Mouse (Mus musculus) NIH3T3 (cell line): ENCODE results near the gene Cd274.
A peak's percentile ranks its signal among the peaks of the same experiment; 100 is the strongest.

ENCODE experiments used
- DNase-seq: peaks from one replicate; pipeline ENCODE4 v3.0.0-alpha.2; 2012; ENCODE audit warnings: low read depth

Gene Cd274

DNA sequence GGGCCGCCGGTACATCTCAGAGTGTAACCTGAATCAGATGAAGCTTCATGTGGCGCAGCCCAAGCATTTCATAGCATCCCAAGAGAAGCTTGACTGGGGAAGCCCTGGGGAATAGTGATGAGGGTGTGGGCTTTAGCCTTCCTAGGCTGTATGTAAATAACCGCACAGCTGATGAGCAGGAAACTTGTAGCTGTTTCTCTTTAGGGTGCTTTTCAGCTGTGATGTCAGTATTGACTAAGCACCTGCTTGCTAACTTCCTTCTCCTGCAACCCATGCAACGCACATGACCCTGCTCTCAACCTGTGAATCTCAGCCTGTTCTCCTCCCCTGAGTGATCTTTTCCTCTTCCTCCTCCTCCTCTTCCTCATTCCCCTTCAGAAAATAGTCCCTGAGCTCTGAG is 3.2 kb upstream of the Cd274 start:
- no peak for DNase-seq

DNA sequence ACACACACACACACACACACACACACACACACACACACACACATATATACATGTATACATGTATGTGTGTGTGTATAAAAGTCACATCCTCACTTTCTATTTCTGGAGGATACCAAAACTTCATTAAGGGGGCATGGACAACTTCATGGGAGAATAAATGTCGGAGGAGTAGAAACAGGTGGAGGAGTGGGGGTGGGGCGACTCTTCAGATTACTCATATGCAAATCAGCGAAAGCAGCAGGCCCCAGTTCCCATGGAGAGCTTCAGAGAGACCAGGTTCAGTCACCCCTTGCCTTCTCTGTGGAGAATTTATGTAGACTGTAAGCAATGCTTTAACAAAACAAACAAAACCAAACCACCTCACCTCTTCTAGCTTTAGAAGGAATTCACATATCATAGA is 2.1 kb upstream of the Cd274 start:
- no peak for DNase-seq

DNA sequence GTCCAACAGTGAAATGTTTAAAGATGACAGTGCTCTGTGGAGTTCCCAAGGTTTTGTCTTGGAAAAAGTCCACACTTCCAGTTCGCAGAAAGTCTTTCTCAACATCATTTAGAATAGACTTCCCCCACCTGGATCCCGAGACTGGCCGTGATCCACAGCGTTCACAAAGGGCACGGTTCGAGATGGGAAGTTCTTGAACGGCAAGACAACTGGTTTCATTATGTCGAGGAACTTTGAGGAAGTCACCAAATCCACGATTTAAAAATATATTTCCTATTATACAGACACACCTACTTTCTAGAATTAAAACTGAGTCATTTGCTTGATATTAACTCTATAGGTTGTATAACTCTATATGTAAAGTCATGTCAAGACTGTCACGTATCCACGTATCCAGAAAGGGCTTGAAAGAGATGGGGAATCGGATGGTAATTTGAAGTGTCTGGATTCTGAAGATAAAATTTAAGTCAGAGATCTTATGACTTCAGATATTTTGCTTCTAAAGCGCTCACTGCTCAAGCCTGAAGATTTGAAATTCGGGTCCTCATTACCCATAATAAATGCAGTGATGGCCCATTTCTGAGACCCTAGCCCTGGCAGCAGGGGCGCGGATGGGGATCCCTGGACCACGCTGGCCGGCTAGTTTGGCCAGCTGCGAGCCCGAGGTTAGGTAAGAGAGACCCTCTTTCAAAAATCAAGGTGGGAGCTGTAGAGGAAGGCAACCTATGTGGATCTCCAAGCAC is 858 bp upstream of the Cd274 start:
- DNase-seq = no peak

DNA sequence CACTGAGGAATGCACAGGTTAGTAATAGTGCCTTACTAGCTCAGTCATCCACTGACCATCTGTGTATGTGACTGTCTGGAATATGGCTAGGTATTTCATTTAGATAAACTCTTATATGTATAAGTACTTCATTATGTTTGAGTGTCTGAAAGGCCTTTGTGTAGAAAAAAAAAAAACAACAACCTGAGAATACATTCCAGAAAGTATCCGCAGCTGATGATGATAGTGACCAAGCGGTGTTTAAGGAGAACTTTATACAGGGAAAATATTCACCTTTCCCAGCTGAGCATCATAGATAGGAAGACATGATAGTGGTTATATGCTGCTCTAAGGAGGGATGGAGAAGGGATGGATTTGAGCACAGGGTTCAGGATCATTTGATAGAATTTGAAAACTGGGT is 786 bp downstream of the Cd274 start:
- DNase-seq = no peak

DNA sequence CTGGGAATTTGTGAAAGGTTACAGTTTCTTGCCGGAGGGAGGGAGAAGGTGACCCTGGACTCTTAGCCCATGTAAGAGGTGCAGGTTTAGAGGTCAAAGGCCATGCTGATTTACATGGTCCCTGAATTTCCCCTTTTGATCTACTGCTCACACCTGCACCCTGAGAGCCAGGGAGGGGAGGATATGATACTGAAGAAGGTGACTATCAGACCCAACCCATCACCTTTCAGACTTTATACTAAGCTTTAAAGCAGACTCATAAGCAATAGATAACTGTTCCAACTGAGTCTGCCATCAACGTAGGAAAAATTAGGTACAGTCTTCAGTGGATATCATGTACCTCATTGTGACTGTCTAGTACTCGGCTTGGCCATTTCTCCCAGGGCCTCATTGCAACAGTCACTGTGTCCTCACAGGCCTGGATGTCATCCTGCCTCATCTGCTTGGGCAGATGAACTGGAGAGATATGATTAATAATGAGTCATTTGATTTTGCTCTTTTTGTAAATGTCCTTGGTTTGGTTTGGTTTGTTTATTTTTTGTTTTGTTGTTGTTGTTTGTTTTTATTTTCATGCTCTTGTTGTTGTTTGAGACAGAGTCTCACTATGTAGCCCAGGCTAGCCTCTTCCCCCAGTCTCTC is 1.5 kb downstream of the Cd274 start:
- DNase-seq = no peak

DNA sequence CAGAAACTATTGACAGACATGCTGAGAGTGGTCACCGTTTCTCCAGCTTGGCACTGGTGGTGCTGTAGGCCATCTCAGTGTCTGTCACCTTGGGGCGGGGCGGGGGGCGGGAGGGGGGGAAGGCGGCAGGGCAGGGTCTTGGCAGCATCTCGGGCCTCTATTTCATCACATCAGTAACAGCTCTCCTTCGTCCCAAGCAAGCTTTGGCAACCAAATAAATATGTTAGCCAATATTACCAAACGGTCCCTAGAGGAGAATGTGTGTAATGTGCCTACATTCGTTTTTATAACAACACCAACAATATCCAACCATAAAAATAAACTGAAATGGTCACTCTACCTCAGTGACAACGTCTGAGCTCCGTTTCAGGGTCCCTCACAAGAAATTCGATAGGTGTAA is 2.9 kb downstream of the Cd274 start:
- no peak for DNase-seq

DNA sequence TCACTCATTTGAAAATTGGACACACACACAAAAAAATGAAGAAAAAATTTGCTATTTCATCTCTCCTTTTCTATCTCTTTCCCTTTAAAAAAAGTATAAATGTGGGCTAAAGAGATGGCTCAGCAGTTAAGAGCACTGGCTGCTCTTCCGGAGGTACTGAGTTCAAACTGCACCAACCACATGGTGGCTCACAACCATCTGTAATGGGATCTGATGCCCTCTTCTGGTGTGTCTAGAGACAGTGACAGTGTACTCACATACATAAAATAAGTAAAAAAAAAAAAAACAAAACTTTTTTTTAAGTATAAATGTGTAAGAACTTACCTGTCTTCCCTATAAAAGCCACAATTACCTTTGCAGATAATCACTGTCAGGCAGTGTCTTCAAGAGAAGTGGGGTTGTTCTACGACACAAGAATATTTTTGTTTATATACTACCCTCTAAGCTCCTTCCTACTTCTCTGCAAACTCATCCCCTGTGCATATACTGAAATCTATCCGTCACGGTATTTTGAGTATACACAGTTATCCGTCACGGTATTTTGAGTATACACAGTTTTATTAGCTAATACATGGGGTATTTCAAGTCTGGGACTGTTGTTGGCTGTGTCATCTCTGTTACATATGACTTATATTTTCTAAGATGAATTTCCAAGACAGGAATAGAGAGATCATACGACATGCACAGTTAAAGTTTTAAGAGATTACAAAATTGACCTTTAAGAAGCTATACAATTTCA is 3.5 kb downstream of the Cd274 start:
- no peak for DNase-seq

DNA sequence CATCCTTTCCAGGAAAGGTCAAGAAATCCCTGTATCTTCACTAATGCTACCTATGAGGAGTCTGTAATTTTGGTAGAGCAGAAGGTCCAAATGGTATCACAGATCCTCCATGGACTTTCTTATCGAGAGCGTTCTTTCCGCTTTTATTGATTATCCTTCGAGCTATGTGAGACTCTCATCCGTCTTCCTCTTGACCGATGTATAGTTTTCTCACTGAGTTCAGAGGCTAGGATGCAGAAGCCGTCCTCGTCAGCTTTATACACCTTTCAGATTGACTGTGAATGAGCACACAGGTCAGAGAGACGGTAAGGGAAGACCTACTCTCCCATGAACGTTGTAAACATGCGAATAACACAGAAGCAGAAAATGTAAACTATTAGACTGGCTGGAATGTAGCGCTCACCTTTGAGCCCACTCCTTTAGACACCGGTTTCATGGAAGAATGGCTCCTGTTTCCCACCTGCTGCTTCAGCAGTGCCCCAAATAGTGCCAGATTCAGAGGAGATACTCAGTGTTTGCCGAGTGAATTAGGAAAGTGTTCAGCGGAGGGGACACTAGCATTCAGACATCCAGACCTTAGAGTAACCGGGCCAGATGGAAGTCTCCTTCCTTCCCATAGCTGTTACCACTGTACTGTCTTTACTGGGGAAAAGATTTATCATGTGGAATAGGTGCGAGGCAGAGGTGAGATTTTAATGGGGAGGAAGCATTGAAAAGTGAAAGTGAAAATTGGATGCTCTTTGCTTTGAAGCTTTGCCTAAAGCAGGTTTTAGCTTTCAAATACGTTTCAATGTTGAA is 4.2 kb downstream of the Cd274 start:
- no peak for DNase-seq

DNA sequence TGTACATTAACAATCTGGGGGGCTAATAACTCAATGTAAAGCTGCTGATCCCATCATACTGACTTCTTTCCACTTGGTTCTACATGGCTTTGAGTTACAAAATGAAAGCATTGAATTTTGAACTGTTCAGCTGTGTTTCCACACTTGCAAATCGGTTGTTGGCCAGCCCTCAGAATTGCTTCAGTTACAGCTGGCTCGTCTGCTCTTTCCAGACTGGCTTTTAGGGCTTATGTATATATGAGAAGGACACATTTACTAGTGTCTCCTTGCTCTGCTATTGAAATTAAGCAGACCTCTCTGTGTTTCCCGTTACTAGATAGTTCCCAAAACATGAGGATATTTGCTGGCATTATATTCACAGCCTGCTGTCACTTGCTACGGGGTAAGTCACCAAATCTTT is 4.9 kb downstream of the Cd274 start:
- DNase-seq = peak; percentile 56

DNA sequence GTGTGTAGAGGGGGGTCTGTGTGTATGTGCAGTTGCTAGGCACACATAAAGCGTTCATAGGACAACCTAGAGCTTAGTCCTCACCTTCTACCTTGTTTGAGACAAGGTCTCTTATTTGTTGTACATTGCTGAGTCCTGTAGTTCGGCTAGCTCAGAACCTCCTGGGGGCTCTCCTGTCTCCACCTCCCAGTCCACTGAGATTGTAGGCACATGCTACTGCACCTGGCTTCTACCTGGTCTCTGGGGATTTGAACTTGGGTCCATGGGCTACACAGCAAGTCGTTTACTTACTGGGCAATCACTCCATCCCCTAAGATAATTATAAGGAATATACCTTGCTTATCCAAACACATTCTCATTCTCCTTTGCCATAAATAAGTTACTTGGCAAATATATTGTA is 5.4 kb downstream of the Cd274 start:
- DNase-seq = no peak

DNA sequence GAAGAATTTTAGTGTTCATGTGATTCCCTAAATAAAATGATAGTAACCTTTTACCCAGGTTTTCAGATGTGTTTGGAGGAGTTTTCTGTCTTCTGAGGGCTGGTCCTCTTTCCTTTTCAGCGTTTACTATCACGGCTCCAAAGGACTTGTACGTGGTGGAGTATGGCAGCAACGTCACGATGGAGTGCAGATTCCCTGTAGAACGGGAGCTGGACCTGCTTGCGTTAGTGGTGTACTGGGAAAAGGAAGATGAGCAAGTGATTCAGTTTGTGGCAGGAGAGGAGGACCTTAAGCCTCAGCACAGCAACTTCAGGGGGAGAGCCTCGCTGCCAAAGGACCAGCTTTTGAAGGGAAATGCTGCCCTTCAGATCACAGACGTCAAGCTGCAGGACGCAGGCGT is 6.2 kb downstream of the Cd274 start:
- DNase-seq = no peak

DNA sequence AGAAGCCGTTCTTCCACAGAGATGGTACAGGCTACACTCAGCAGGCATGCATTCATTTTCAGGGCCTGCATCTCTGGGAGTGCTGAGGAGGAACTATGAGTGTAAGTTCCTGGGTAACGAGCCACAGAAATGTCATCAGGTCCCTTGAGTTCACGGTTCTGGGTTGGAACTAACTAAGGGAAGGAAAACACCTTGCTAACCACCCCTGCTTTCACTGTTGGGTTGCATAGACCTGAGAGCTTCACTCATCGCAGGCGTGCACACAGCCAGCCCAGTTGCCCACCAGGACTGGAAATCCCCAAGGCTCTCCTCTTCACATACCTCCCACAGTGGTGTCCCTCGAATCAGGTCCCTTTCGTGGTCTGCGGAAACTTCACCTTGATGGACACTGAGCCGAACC is 7.7 kb downstream of the Cd274 start:
- DNase-seq = no peak

DNA sequence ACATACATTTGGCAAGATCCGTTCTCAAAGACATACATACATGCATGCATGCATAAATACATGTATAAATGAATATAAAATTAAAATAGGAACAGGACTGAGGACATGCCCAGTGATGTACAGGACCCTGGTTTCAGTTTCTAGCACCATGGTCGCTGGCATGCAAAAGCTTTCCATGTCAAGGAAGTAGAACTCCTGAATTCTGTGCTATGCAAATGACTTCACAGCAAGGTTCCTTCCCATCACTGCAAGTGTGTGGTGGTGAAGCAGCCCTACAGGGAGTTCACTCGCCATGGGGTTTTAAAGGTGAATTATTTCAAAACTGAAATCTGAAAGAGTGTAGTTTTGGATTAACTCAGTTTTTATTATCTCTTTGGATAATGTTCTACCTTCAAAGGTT is 9.1 kb downstream of the Cd274 start:
- DNase-seq = no peak

DNA sequence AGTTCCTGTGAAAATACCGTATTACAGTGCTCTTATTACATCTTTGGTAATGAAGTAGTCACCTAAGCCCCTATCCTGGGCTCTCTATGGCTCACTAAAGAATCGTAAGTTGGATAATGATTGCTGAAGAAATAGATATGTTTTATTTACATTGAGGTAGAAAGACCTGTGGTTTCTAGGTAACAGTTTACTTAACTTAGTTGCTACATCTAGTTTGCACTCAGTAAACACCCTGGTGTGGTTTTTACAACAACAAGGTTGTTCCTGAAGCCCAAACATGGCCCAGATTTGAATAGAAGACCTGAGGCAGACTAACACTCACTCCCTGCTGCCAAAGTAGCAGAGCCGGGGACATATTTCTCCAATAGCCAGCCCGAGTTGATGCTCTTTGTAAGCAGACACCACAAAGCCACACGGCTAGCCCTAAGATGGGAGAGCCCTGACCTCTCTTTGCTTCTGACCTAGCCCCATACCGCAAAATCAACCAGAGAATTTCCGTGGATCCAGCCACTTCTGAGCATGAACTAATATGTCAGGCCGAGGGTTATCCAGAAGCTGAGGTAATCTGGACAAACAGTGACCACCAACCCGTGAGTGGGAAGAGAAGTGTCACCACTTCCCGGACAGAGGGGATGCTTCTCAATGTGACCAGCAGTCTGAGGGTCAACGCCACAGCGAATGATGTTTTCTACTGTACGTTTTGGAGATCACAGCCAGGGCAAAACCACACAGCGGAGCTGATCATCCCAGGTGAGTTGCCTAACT is 12.8 kb downstream of the Cd274 start:
- DNase-seq = no peak

DNA sequence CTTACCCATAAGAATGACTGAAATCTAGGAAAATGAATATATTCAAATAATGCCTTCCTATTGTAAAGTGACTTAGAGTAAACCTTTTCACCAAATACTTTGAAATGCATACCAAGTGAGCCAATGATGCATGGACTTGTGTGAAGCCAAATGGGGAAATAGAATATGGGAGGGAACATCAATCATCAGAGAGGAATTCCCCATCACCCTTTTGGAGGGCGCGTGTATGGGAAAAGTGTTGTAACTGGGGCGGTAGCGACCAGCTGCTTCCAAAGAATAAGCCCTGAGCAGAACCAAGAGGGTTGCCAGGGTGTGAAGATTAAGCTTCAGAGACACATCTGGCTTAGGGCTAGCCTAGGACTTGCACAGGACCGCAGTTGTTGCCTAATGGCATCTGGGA is 16.1 kb downstream of the Cd274 start:
- DNase-seq = peak; percentile 19

DNA sequence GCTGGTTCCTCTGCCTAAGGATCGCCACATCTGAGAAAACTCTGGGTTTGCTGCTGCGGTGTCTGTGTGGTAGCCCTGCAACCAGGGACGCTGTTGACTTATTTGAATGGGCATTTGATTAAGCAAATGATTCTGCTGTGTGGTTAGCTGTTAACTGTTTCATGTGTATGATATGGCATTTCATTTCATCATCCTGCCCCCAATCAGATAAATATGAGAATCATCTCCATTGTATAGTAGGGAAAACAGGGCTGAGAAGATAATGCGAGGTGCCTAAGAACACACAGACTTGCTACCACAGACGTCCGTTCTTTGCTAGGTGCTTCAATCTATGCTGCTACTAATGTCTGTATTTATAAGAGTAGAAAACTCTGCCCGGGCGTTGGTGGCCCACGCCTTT is 17.2 kb downstream of the Cd274 start:
- DNase-seq = no peak

DNA sequence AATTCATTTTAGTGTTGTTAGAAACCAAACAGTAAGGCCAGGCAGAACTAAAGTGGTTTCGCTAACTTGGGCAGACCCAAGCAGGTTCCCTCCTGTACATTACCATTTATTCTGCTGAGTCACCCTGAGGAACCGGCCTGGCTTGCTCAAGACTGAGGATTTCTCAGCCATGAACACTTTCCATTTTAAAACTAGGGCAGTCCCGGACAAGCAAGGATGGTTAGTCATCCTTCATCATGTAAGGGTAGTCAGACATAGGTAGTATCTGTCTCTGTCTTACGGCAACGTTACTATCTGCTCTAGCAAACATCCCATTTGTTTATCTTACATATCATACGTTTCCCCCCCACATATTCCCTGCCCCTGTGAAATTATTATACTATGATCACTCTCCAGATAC is 17.7 kb downstream of the Cd274 start:
- DNase-seq = peak; percentile 68

DNA sequence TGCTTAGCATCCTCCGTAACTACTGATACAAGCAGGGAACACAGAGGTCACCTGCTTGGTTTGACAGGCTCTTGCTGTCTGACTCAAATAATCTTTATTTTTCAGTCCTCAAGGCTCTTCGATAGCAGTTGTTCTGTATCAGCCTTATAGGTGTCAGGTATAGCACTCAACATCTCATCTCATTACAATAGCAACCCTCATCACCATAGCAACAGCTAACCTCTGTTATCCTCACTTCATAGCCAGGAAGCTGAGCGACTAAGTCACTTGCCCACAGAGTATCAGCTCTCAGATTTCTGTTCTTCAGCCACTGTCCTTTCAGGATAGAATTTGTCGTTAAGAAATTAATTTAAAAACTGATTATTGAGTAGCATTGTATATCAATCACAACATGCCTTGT is 18.6 kb downstream of the Cd274 start:
- DNase-seq = no peak

DNA sequence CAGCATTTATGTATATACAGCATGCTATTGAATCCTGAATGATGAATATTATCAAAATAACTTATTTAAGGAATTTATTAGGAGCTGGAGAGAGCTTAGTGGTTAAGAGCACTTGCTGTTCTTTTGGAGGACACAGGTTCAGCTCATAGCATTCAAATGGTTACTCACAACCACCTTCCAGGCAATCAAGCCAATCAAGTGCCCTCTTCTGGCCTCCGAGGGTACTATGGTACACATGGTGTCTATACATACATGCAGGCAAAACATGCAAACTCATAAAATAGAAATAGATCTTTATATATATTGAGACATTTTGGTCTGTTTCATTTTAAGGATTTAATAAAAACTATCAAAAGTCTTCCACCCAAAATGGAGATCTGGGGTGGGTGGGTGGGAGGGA is 21.6 kb downstream of the Cd274 start:
- DNase-seq = no peak

DNA sequence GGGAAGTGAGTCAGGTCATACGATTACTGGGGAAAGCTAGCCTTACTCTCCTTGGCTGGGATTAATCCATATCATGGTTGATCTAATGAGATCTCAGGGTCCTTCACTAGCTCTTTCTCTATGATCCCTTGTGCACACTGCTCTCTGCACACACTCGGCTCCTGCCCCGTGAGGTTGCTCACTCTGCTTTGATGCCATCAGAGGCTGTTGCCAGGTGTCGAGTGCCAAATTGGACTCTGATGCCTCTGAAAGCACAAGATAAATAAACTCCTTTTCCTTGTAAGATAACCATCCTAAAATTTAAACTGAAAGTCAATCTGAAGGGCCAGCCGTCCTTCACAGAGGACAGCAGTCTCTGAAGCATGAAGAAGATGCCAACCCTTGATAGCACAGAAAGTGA is 23.2 kb downstream of the Cd274 start:
- no peak for DNase-seq

DNA sequence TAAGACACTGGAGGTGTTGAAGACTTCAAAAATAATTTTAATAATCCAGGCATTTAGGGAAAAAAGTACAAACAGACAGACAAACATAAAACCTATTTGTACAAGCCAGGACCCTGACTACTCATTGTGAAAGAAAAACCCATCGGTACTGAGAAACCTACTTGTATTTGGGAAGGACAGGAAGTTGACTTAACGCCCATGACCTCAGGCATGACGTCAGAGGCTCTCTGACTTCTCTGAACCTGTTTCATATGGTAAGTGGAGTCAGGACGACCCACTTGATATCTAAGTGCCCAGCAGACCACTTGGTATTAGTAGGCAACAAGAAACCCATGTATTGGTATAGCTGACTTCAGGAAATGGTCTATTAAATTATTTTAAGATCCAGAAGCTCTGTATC is 24.0 kb downstream of the Cd274 start:
- no peak for DNase-seq

DNA sequence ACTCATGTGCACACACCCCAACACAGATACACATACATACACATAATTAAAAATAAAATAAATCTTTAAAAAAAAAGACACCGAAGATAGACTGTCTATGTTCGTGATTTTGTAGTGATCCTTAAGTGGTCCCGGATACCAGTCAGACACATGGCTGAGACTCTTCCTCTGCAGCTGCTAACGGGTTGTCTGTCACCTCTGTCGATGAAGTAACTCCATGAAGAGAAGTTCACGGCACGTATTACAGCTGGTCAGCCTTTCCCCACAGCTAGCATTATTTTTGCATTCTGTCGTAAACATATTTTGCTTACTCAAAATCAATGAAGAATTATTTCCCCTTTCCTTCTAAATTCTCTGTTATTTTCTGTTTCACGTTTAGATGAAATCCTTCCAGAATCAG is 26.1 kb downstream of the Cd274 start:
- DNase-seq = no peak
